ENCODE assay signal across 1 mouse cellular context in the genomic region with DNA sequence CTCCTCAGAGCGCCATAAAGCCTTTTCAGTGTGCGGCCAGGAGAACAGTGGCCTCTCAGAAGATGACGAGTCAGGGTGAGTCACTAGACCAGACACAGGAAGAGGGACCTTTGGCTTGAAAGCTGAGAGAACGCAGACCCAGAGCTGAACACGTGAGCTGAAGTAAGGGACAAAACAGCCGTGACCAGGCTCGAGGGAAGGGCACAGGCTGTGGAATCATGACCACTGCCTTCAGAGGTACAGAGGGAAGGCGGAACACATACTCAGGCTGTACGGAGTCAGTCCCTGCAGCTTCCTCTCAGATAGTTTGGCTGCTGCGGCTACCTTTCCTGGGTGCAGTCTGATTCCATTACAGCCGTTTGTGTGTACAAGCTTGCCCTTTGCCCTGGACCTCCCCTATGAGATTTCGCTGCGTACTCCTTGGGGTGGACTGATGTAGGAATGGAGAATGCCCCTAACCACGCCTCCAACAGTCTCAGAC.
A peak's percentile ranks its signal among the peaks of the same experiment; 100 is the strongest.
TF ChIP-seq lines count a peak whose summit lies in the region.

No protein-coding gene starts in this region.

TF ChIP-seq in C2C12, 6 proteins besides CTCF, POLR2A, EP300 and RAD21 (continued from another document):
- TF ChIP-seq FOSL1 (IDR thresholded peaks at IDR 0.05; ENCODE audit: insufficient read depth, low read length, poor library complexity, severe bottlenecking) (no peak), USF1 (IDR thresholded peaks at IDR 0.05; ENCODE audit: low read depth) (peak; percentile 91), MAX (IDR thresholded peaks at IDR 0.05) (peak; percentile 93), CEBPB (IDR thresholded peaks at IDR 0.05; ENCODE audit: low read depth) (no peak), MYOG (IDR thresholded peaks at IDR 0.05; ENCODE audit: control insufficient read depth, extremely low read depth, insufficient read length) (no peak)
